26 mouse cellular contexts compared by ENCODE assay signal in genomic region chr15:23305018-23305417, GRCm38 (mm10).
"Had no signal": no experiment of that assay in that cellular context is flagged by ENCODE, and none has a peak within 500 bp of the region (broad histone marks: within the 10 kb centered on the region; RNA-seq: fewer than 3 reads in every experiment).

No protein-coding gene starts in this region.

- H3K4me2 ChIP-seq: heart, embryonic 12.5 days; hindbrain, embryonic 12.5 days; hindbrain, embryonic 14.5 days; intestine, embryonic 15.5 days; limb, embryonic 12.5 days; liver, embryonic 11.5 days; liver, embryonic 13.5 days; liver, embryonic 15.5 days had no signal

- H3K9ac ChIP-seq: heart, embryonic 12.5 days; hindbrain, embryonic 12.5 days; hindbrain, embryonic 14.5 days; intestine, embryonic 15.5 days; limb, embryonic 12.5 days; liver, embryonic 13.5 days; liver, embryonic 15.5 days had no signal

- H3K27ac ChIP-seq: gastrocnemius, adult 2 months; heart, embryonic 10.5 days; hindbrain, embryonic 10.5 days; hindbrain, embryonic 12.5 days; hindbrain, embryonic 14.5 days; intestine, embryonic 15.5 days; layer of hippocampus, adult 2 months; left cerebral cortex, adult 2 months; limb, embryonic 10.5 days; limb, embryonic 12.5 days; liver, embryonic 13.5 days; liver, embryonic 15.5 days had no signal

- H3K4me1 ChIP-seq: heart, embryonic 10.5 days; heart, embryonic 12.5 days; hindbrain, embryonic 10.5 days; hindbrain, embryonic 12.5 days; intestine, embryonic 15.5 days; limb, embryonic 10.5 days; limb, embryonic 12.5 days; liver, embryonic 13.5 days; liver, embryonic 15.5 days had no signal

- H3K4me3 ChIP-seq: gastrocnemius, adult 2 months; heart, embryonic 10.5 days; heart, embryonic 12.5 days; hindbrain, embryonic 10.5 days; hindbrain, embryonic 12.5 days; intestine, embryonic 15.5 days; layer of hippocampus, adult 2 months; left cerebral cortex, adult 2 months; limb, embryonic 10.5 days; limb, embryonic 12.5 days; liver, embryonic 13.5 days; liver, embryonic 15.5 days had no signal

- H3K27me3 ChIP-seq: heart, embryonic 12.5 days; hindbrain, embryonic 12.5 days; intestine, embryonic 15.5 days; limb, embryonic 12.5 days; liver, embryonic 13.5 days; liver, embryonic 15.5 days had no signal

- DNase-seq: gastrocnemius, adult 2 months; gastrocnemius, postnatal 10 days; gastrocnemius, postnatal 25 days; heart, adult 18-20 months; heart, postnatal 10 days; heart, postnatal 4 days; kidney, adult 9 months; kidney, postnatal 14 days; kidney, postnatal 36 days; liver; liver, embryonic 13.5 days had no signal

- H3K9me3 ChIP-seq: heart, embryonic 10.5 days; heart, embryonic 12.5 days; hindbrain, embryonic 10.5 days; hindbrain, embryonic 12.5 days; intestine, embryonic 15.5 days; limb, embryonic 10.5 days; limb, embryonic 12.5 days; liver, embryonic 13.5 days; liver, embryonic 15.5 days had no signal

- ATAC-seq: hindbrain, embryonic 16.5 days; inflammation-experienced regulatory T-cells, adult 6 months; intestine, embryonic 15.5 days; intestine, postnatal 0 days had no signal

- H3K36me3 ChIP-seq: heart, embryonic 10.5 days; heart, embryonic 12.5 days; hindbrain, embryonic 10.5 days; hindbrain, embryonic 12.5 days; intestine, embryonic 15.5 days; limb, embryonic 10.5 days; limb, embryonic 12.5 days; liver, embryonic 13.5 days; liver, embryonic 15.5 days had no signal
